9 mouse cellular contexts compared by ENCODE assay signal in genomic region chr9:89674014-89674618, GRCm38 (mm10). TPM values are rescaled to one million over a fixed set of nuclear protein-coding genes. Genes with fewer than 3 reads are reported as not detected.
DNase-seq lines count a peak whose midpoint lies in the region; ATAC-seq and TF ChIP-seq lines count a peak whose summit lies in the region.
"Had no signal": no experiment of that assay in that cellular context is flagged by ENCODE, and none has a peak within 500 bp of the region (broad histone marks: within the 10 kb centered on the region; RNA-seq: fewer than 3 reads in every experiment).

No protein-coding gene starts in this region.

- WGBS in forebrain, embryonic 15.5 days, result 54% methylated on average over 3 of the region's 3 CpGs

- ATAC-seq in Patski, result peak; percentile 84
- ATAC-seq in cerebellum, adult (ENCODE audit: insufficient number of reproducible peaks, low FRiP score, low TSS enrichment), result peak; percentile 36; the same call in 1 of the 2 replicates
- ATAC-seq in forebrain, embryonic 15.5 days (replicated peaks), result peak; percentile 85
- peak; percentile 70 for ATAC-seq in megakaryocyte-erythroid progenitor cell, adult 5-6 weeks (replicated peaks; ENCODE audit: low FRiP score, low TSS enrichment, poor library complexity, severe bottlenecking)
- ATAC-seq in erythroid progenitor cell, adult 5-6 weeks (replicated peaks; ENCODE audit: low FRiP score, poor library complexity, severe bottlenecking), result no peak

- TF ChIP-seq CTCF in Patski (IDR thresholded peaks at IDR 0.05), result peak; percentile 82

- CTCF ChIA-PET in Patski (lab: Charles Lee), result interaction anchor here (0.8 to 1.4 kb wide), 2 partner anchors 14 to 84 kb away, joined by 3 read pairs; no protein-coding TSS in a partner anchor

- POLR2A ChIA-PET in Patski (lab: Charles Lee), result no interaction called here

- H3K27me3 ChIP-seq in Patski, result peaks cover 22% of the 10 kb centered on the region
- H3K27me3 ChIP-seq in forebrain, embryonic 15.5 days, result no peaks in the 10 kb centered on the region

- H3K9me3 ChIP-seq in forebrain, embryonic 15.5 days, result no peaks in the 10 kb centered on the region

- in situ Hi-C loops in Patski (cut with MboI; ENCODE audit: low pct_unique_long_range_greater_than_20kb), result no loop called here

- no peaks in the 10 kb centered on the region for H3K4me1 ChIP-seq in forebrain, embryonic 15.5 days

- H3K4me3 ChIP-seq in forebrain, embryonic 15.5 days, result no peak overlapping the region
- H3K4me3 ChIP-seq: myocyte had no signal

- peak; percentile 12 for DNase-seq in Patski (ENCODE audit: low read depth, low spot score)
- DNase-seq in hindlimb bud, embryonic 11.5 days (ENCODE audit: extremely low spot score, low read depth, low spot score), result peak; percentile 80
- peak; percentile 57 for DNase-seq in left cerebral cortex, adult 11 months (ENCODE audit: low spot score)
- DNase-seq in right cerebral cortex, postnatal 4 days, result peak; percentile 86

- no peak overlapping the region for H3K9ac ChIP-seq in forebrain, embryonic 15.5 days (replicated peaks)

- H3K36me3 ChIP-seq in forebrain, embryonic 15.5 days, result no peaks in the 10 kb centered on the region

- H3K4me2 ChIP-seq in forebrain, embryonic 15.5 days (replicated peaks), result no peak overlapping the region

- no peak overlapping the region for H3K27ac ChIP-seq in forebrain, embryonic 15.5 days (replicated peaks)

RNA-seq across cellular contexts. Expression of gene Tmed3, which starts 30.8 kb away (rescaled TPM):
- 103 TPM for polyA plus RNA-seq in Patski (2021)
- polyA plus RNA-seq in forebrain, embryonic 15.5 days (2015; fragmentation: Nextera tagmentation; extraction: Ambion mirVana), result 45.5 and 49.6 TPM in 2 replicates
- total RNA-seq in megakaryocyte-erythroid progenitor cell, adult 5-6 weeks (2014; fragmentation: Nextera tagmentation), result 38.7 and 50.5 TPM in 2 replicates
- total RNA-seq in megakaryocyte-erythroid progenitor cell, adult 5-6 weeks (2017), result 60.0 and 63.7 TPM in 2 replicates
- 33.5 and 51.6 TPM in 2 replicates for total RNA-seq in erythroid progenitor cell, adult 5-6 weeks (2015; ENCODE audit: low replicate concordance)
- 19.6 and 45.5 TPM in 2 replicates for total RNA-seq in erythroid progenitor cell, adult 5-6 weeks (2017; ENCODE audit: low replicate concordance)

RNA-seq across cellular contexts. Expression of gene Minar1, which starts 51.2 kb away (rescaled TPM):
- not detected for polyA plus RNA-seq in Patski (2021)
- 0.78 and 0.92 TPM in 2 replicates for polyA plus RNA-seq in forebrain, embryonic 15.5 days (2015; fragmentation: Nextera tagmentation; extraction: Ambion mirVana)
- total RNA-seq in megakaryocyte-erythroid progenitor cell, adult 5-6 weeks (2014; fragmentation: Nextera tagmentation), result not detected in 2 replicates
- not detected in 2 replicates for total RNA-seq in megakaryocyte-erythroid progenitor cell, adult 5-6 weeks (2017)
- not detected in 2 replicates for total RNA-seq in erythroid progenitor cell, adult 5-6 weeks (2015; ENCODE audit: low replicate concordance)
- total RNA-seq in erythroid progenitor cell, adult 5-6 weeks (2017; ENCODE audit: low replicate concordance), result not detected in 2 replicates
- polyA plus RNA-seq: myocyte had no signal

Comparison
In these comparisons a context has a peak if more than half of its experiments do, and no peak if none do; other contexts are left out.
1. DNase-seq: peak in every context shown above with its lines; median percentile 86 in right cerebral cortex, postnatal 4 days; 80 in hindlimb bud, embryonic 11.5 days; 57 in left cerebral cortex, adult 11 months; 12 in Patski.